Mouse (Mus musculus): ENCODE data around the gene Chek1. TPM values are rescaled to one million over a fixed set of nuclear protein-coding genes. Genes with fewer than 3 reads are reported as not detected.

Chek1 gene
- total and polyA plus RNA-seq, 3 experiments = 27.1 to 93.2 (median 75.3) TPM

- peak; percentile 11 for DNase-seq (ENCODE audit: extremely low read depth)
- dilution Hi-C loops (cut with MboI; ENCODE audit: extremely low pct_ligation_motif_present, extremely low pct_unique_long_range_greater_than_20kb, low sequenced_read_pairs) = no loop called here
- Histone ChIP-seq H3K27ac (ENCODE audit: insufficient read depth, low read depth) (no peak overlapping the region), H3K4me1 (ENCODE audit: control insufficient read depth in 1 of 2, insufficient read depth in 2 of 2) (no peaks in the 10 kb centered on the region), H3K27me3 (replicated peaks) (no peaks in the 10 kb centered on the region), H3K9ac (ENCODE audit: insufficient read depth, low read depth) (no peak overlapping the region), H3K79me2 (replicated peaks; ENCODE audit: control insufficient read depth, extremely low read depth, insufficient read depth, poor library complexity, severe bottlenecking) (no peaks in the 10 kb centered on the region; the same call in 1 of the 2 replicates), H3K36me3 (replicated peaks in 1 of 2; ENCODE audit: control insufficient read depth in 1 of 2, insufficient read depth in 1 of 2, low read length in 1 of 2) (peaks cover 25 to 77% of the 10 kb centered on the region in 2 experiments), H3K4me2 (ENCODE audit: insufficient read depth, low read depth, poor library complexity, severe bottlenecking) (no peak overlapping the region), H3K4me3 (replicated peaks in 1 of 3; ENCODE audit: low read depth in 2 of 3, low read length in 2 of 3, poor library complexity in 1 of 3) (no peak overlapping the region), H3K9me3 (replicated peaks; ENCODE audit: low read length) (no peaks in the 10 kb centered on the region)
- in situ Hi-C loops (cut with MboI; ENCODE audit: low pct_ligation_motif_present, low pct_unique_long_range_greater_than_20kb, low sequenced_read_pairs) = loop anchor here (25.0 kb wide), 1 partner anchor 279 kb away; the partner anchor contains the start of gene Gm7257
- TF ChIP-seq RAD21 (IDR thresholded peaks at IDR 0.05; ENCODE audit: low read depth, low read length) = peak; percentile 23
- TF ChIP-seq SMC3 (IDR thresholded peaks at IDR 0.05; ENCODE audit: low read depth, low read length) = peak; percentile 2; the same call in 1 of the 2 replicates
- no peak for TF ChIP-seq UBTF (IDR thresholded peaks at IDR 0.05; ENCODE audit: low read depth, low read length)
- TF ChIP-seq EP300 (IDR thresholded peaks at IDR 0.05; ENCODE audit: low read length) = no peak
- TF ChIP-seq CTCF (conservative IDR thresholded peaks at IDR 0.05 in 1 of 2, IDR thresholded peaks at IDR 0.05 in 1 of 2; ENCODE audit: low read depth in 2 of 2, low read length in 2 of 2) = peak in 1 of 2 experiments; percentile 47; a peak in 2 of 4 replicates
These were observed 10.2 kb downstream of the Chek1 start for GRCm38 (mm10) chr9:36716624-36717023.

- TF ChIP-seq CHD2 (IDR thresholded peaks at IDR 0.05; ENCODE audit: low read length) (no peak), ZC3H11A (IDR thresholded peaks at IDR 0.05; ENCODE audit: low read depth, low read length) (no peak), KAT2A (IDR thresholded peaks at IDR 0.05; ENCODE audit: insufficient replicate concordance, low read length) (no peak), ZNF384 (IDR thresholded peaks at IDR 0.05; ENCODE audit: low read depth, low read length) (no peak), CTCF (conservative IDR thresholded peaks at IDR 0.05 in 1 of 2, IDR thresholded peaks at IDR 0.05 in 1 of 2; ENCODE audit: low read depth in 2 of 2, low read length in 2 of 2) (no peak), JUND (conservative IDR thresholded peaks at IDR 0.05; ENCODE audit: low read depth, low read length) (no peak), TBP (conservative IDR thresholded peaks at IDR 0.05; ENCODE audit: low read depth, low read length) (no peak), ZMIZ1 (IDR thresholded peaks at IDR 0.05; ENCODE audit: low read depth, low read length) (no peak), ZKSCAN1 (IDR thresholded peaks at IDR 0.05; ENCODE audit: borderline replicate concordance, low read depth, low read length) (no peak), UBTF (IDR thresholded peaks at IDR 0.05; ENCODE audit: low read depth, low read length) (no peak), PAX5 (IDR thresholded peaks at IDR 0.05; ENCODE audit: low read length) (no peak), MEF2A (IDR thresholded peaks at IDR 0.05; ENCODE audit: borderline replicate concordance, low read depth, low read length) (no peak)
- Histone ChIP-seq H3K9ac (ENCODE audit: insufficient read depth, low read depth) (no peak overlapping the region), H3K27me3 (replicated peaks) (no peaks in the 10 kb centered on the region), H3K27ac (ENCODE audit: insufficient read depth, low read depth) (no peak overlapping the region), H3K4me2 (ENCODE audit: insufficient read depth, low read depth, poor library complexity, severe bottlenecking) (no peak overlapping the region), H3K4me1 (ENCODE audit: control insufficient read depth in 1 of 2, insufficient read depth in 2 of 2) (no peaks in the 10 kb centered on the region), H3K36me3 (replicated peaks in 1 of 2; ENCODE audit: control insufficient read depth in 1 of 2, insufficient read depth in 1 of 2, low read length in 1 of 2) (peaks cover 11 to 64% of the 10 kb centered on the region in 2 experiments), H3K79me2 (replicated peaks; ENCODE audit: control insufficient read depth, extremely low read depth, insufficient read depth, poor library complexity, severe bottlenecking) (no peaks in the 10 kb centered on the region), H3K9me3 (replicated peaks; ENCODE audit: low read length) (no peaks in the 10 kb centered on the region), H3K4me3 (replicated peaks in 1 of 3; ENCODE audit: low read depth in 2 of 3, low read length in 2 of 3, poor library complexity in 1 of 3) (no peak overlapping the region)
- dilution Hi-C loops (cut with MboI; ENCODE audit: extremely low pct_ligation_motif_present, extremely low pct_unique_long_range_greater_than_20kb, low sequenced_read_pairs) = no loop called here
- in situ Hi-C loops (cut with MboI; ENCODE audit: low pct_ligation_motif_present, low pct_unique_long_range_greater_than_20kb, low sequenced_read_pairs) = loop anchor here (25.0 kb wide), 1 partner anchor 270 kb away; the partner anchor contains the start of gene Gm7257
- DNase-seq (ENCODE audit: extremely low read depth) = no peak
These were observed 19.6 kb downstream of the Chek1 start for GRCm38 (mm10) chr9:36707304-36707703.

Data from CH12.LX (cell line).